Mouse (Mus musculus) cerebellum, postnatal 4 days (tissue): ENCODE results near the gene Dirc2.

Experiments
- DNase-seq, 2 experiments: peaks; one replicate each; pipeline ENCODE4 v3.0.0; 2022; ENCODE audit warnings: low spot score in 2 of 2, mixed read lengths in 1 of 2

Gene Dirc2

GRCm38 (mm10) chr16:35772598-35772997, 3.4 kb upstream of the Dirc2 start:
- DNase-seq = no peak

DNA sequence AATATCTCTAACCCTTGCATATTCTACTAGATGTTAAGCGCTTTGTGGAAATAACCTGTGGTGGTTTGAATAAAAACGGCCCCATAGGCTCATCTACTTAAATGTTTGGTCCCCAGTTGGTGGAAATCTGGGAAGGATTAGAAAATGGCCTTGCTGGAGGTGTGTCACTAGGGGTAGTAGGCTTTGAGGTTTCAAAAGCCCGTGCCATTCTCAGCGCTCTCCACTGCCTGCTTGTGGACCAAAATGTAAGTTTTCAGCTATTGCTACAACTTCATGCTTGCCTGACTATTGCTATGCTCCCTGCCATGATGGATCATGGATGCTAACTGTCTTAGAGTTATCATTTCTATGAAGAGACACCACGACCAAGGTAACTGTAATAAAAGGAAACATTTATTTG, 2.5 kb upstream of the Dirc2 start:
- no peak for DNase-seq

DNA sequence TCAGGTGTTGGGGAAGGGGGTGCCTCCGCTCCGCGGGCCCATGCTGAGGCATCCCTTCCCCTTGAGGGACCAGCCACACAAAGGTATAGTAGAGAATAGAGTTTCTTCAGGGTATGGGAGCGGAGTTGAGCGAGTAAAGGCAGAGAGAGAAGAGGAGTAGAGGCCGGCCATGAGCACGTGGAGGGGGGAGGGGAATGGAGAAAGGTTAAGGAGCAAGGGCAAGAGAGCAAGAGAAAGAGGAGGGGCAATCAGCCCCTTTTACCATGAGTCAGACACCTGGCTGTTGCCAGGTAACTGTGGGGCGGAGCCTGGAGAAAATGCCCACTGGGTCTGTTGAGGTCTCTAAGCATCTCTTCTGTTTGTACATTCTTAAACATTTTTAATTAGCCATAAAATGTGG, 2.0 kb upstream of the Dirc2 start:
- no peak for DNase-seq

GRCm38 (mm10) chr16:35769878-35770657, 912 bp upstream of the Dirc2 start, which contains the start of gene Hspbap1:
TSS of gene Hspbap1 (plus strand) at chr16:35770375.
- peak; percentile 64 to 87 for DNase-seq

GRCm38 (mm10) chr16:35768469-35768784, 729 bp downstream of the Dirc2 start:
- no peak for DNase-seq

DNA sequence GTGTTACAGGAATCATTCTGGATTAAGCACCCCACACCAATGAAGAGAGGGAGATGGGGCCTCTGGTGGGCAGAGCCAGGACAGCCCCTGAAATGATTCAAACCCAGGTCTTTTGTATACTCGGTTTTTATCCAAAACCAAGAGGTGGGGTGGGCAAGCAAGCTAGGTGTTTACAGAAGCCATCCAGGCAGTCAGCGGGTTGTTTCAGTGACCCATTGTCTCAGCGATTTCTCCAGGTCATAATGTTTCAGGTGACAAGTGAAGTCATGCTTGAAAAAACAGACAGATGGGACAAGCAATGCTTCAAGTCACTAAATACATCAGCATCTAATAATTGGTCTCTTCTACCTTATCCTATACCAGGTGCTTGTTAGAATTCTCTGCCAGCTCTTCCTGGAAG, 2.8 kb downstream of the Dirc2 start:
- DNase-seq = no peak

DNA sequence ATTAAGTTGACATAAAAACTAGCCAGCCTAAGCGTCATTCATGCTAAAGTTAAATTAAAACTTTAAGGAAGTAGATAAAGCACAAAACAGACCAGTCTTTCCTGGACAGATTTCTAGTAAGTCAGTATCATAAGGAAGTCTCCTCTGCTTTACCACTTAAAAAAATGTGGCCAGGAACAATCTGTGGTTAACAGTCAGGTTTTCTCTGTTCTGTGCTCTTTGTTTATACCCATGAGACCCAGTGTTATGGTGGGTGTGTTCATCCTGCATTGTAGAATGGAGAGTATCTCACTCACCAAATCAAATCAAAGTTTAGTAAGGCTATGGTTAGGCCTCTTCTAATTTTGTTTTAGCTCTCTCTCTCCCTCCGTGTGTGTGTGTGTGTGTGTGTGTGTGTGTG, 3.7 kb downstream of the Dirc2 start:
- no peak for DNase-seq

- no peak for DNase-seq
These were observed 4.2 kb downstream of the Dirc2 start for GRCm38 (mm10) chr16:35764941-35765340.

- DNase-seq = no peak
These were observed 5.4 kb downstream of the Dirc2 start for GRCm38 (mm10) chr16:35763590-35764296.

DNA sequence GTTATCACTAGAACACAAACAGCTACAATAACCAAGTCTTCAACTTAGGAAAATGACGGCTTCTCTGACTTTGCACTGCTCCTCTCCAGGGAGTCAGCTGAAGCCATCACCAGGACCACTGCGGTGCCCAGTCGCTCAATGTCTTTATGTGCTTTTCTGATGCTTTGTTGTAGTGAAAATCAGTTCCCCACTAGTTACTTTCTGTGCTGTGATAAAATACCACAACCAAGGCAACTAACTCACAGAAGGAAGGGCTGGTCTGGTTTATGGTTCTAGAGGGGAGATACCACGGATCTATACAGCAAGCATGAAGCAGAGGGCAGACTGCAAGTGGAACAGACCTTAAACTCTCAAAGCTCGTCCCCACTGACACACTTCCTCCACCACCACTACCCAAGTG, 9.8 kb downstream of the Dirc2 start:
- DNase-seq = no peak

- DNase-seq = no peak
These were observed 12.5 kb downstream of the Dirc2 start for GRCm38 (mm10) chr16:35756697-35757096.

GRCm38 (mm10) chr16:35755502-35756334, 13.4 kb downstream of the Dirc2 start:
- DNase-seq = no peak

- no peak for DNase-seq
These were observed 15.2 kb downstream of the Dirc2 start for GRCm38 (mm10) chr16:35753926-35754325.

DNA sequence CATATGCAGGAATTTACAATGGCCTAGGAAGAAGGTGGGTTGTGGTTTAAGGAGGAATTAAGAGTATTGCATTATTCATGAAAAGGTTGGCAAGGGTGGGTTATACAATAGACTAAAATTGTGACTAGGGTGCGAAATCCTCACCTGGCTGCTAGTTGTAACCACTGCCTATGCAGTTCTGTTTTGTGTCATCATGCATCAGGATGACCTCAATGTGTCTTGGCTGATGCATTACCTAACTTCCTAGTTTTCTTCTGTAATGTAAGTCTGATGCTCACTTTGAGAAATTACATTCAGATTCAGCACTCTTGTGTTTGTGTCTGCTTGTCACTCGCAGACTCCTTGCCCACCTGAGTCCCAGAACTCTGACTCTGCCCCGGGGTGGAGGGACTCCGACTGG, 17.3 kb downstream of the Dirc2 start:
- DNase-seq = no peak

GRCm38 (mm10) chr16:35749385-35749784, 19.8 kb downstream of the Dirc2 start:
- no peak for DNase-seq

DNA sequence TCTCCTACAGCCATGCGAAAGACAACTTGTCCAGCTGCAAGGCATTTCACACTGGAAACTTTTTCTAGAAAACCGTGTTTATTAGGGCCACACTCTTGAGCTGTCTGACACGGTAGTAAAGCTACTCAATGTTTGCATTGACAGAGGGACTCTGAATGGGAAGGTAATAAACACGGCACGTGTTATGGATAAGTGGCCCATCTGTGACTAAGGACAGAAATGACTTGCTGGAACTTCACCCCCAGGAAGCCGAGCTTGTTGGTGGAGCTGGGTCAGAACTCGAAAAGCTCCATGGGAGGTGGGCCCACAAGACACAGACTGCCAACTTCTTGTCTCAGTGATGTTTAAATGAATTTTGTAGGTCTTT, 20.9 kb downstream of the Dirc2 start:
- no peak for DNase-seq

- no peak for DNase-seq
These were observed 21.5 kb downstream of the Dirc2 start for GRCm38 (mm10) chr16:35747417-35748236.

DNA sequence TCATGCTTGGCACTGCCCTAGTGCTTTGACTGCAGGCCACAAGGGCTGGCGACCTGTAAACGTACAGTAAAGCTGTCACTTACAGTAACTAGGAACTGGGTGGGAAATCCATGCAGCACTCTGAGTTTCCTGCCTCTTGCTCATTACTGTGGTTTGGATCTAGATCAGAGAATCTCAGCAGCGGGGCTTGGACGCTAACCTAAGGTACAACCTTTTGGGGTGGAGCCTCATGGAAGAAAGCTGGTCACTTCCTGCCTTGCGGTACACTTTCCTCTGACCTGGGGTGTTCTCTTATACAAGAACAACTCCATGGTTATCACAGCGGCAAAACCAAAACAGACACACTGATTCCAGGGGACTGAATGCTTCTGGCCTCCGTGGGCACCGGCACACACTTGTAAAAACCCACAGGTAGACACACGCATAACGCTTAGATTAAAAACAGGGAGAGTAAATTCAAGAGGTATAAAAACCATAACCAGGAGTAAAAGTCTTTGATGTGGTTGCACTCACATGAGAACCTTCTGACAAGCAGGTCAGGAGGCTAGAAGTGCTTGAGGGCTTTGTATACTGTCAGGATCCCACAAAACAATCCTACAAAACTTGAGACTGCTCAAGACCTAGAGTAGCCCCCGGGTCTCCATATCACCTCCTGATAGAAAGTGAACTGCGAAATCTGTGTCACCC, 26.8 kb downstream of the Dirc2 start:
- no peak for DNase-seq

GRCm38 (mm10) chr16:35741621-35742020, 27.5 kb downstream of the Dirc2 start:
- DNase-seq = no peak

GRCm38 (mm10) chr16:35740943-35741342, 28.2 kb downstream of the Dirc2 start:
- no peak for DNase-seq

DNA sequence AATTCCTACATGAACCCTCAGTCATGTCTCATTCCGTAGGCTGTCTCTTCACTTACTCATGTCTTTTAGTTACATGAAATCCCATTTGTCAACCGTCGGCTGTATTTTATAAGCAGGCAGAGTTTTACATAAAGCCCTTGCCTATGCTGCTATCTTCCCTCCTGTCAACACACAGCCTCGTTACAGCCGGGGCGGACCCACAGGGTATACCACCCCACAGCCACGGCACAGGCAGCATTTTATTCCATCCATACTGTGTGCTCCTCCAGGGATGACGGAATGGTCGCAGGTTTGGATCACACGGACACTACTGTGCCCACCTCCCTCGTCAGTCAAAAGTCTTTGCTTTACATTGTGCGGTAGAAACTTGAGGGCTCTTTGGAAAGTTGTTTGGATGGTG, 28.8 kb downstream of the Dirc2 start:
- DNase-seq = no peak
